Mouse (Mus musculus) forebrain, postnatal 0 days (tissue): ENCODE measurements around the gene Xpo4. TPM values are rescaled to one million over a fixed set of nuclear protein-coding genes. Genes with fewer than 3 reads are reported as not detected.

Source experiments
- ATAC-seq: fragments of 200-750 bp; cut with Nextera tagmentation; 2 replicates; pipeline ENCODE4 v1.8.0; 2017; ENCODE audit warnings: mild to moderate bottlenecking, moderate library complexity
- DNase-seq: peaks from one replicate; pipeline ENCODE4 v3.0.0-alpha.2; 2015
- H3K27ac ChIP-seq: fragments of 300-500 bp; sonication (generic); 2 replicates; pipeline ENCODE4 v1.5.1; 2014; ENCODE audit warnings: low read depth, mild to moderate bottlenecking, antibody characterized with exemption, low read length, moderate library complexity, mixed read lengths
- H3K27me3 ChIP-seq: fragments of 300-500 bp; sonication (generic); 2 replicates; pipeline ENCODE4 v1.6.1; 2014; ENCODE audit warnings: mild to moderate bottlenecking, low read length, mixed read lengths; ENCODE audit not compliant: insufficient read depth
- H3K36me3 ChIP-seq: fragments of 300-500 bp; sonication (generic); 2 replicates; pipeline ENCODE4 v1.6.1; 2014; ENCODE audit warnings: mild to moderate bottlenecking, moderate library complexity; ENCODE audit not compliant: insufficient read depth
- H3K4me1 ChIP-seq: fragments of 300-500 bp; sonication (generic); 2 replicates; pipeline ENCODE4 v1.6.1; 2014; ENCODE audit warnings: antibody characterized with exemption; ENCODE audit not compliant: insufficient read depth
- H3K4me2 ChIP-seq: fragments of 300-500 bp; sonication (generic); 2 replicates; pipeline ENCODE4 v1.6.1; 2014; ENCODE audit warnings: low read depth, mild to moderate bottlenecking, moderate library complexity
- H3K4me3 ChIP-seq: fragments of 300-500 bp; sonication (generic); 2 replicates; pipeline ENCODE4 v1.5.1; 2014; ENCODE audit warnings: low read depth, low read length, mixed read lengths
- H3K9ac ChIP-seq: fragments of 300-500 bp; sonication (generic); 2 replicates; pipeline ENCODE4 v1.6.1; 2014; ENCODE audit warnings: mild to moderate bottlenecking
- H3K9me3 ChIP-seq: fragments of 300-500 bp; sonication (generic); 2 replicates; pipeline ENCODE4 v1.6.1; 2016; ENCODE audit warnings: low read length
- CTCF ChIP-seq: sonication (generic); IDR thresholded peaks from 2 replicates; pipeline ENCODE4 v1.5.1; 2016; ENCODE audit warnings: antibody characterized with exemption, control low read depth, low read depth
- WGBS: fragments of 180-500 bp; shearing (Covaris S2); extraction: QIAGEN DNeasy Blood & Tissue Kit; methylation state at CpG from one replicate; pipeline ENCODE4 v1.1.7; 2014; 5-methylcytosine and 5-hydroxymethylcytosine counted together
- polyA plus RNA-seq: library from polyadenylated mRNA; unstranded; fragments of >200 nt; fragmentation: Nextera tagmentation; extraction: Ambion mirVana; gene quantifications from 2 replicates; pipeline ENCODE4 v1.2.1, GENCODE M21; 2015
- total RNA-seq: library from RNA; depleted of rRNA; stranded (reverse); fragments of >200 nt; gene quantifications from 2 replicates; pipeline ENCODE4 v1.2.3, GENCODE M21; 2014

The Xpo4 gene
- total and polyA plus RNA-seq, 2 experiments from 2014 or later, result 8.5 to 18.9 TPM

- 90% methylated on average over 4 of the region's 4 CpGs for WGBS
- no peak overlapping the region for H3K9ac ChIP-seq
- no peak for TF ChIP-seq CTCF
- no peaks in the 10 kb centered on the region for H3K36me3 ChIP-seq
- H3K4me1 ChIP-seq, result peaks cover 18% of the 10 kb centered on the region
- no peak overlapping the region for H3K4me3 ChIP-seq
- no peak overlapping the region for H3K27ac ChIP-seq
- H3K4me2 ChIP-seq, result no peak overlapping the region
- ATAC-seq (no peak), DNase-seq (no peak)
- no peaks in the 10 kb centered on the region for H3K9me3 ChIP-seq
- H3K27me3 ChIP-seq, result no peaks in the 10 kb centered on the region
Measured at GRCm38 (mm10) chr14:57705759-57706158, 40.5 kb upstream of the Xpo4 start.

- H3K36me3 ChIP-seq, result 0 out of 2 replicates have a peak, but pooled peaks cover 3% of the 10 kb centered on the region
- peaks cover 18% of the 10 kb centered on the region for H3K4me1 ChIP-seq
- H3K9me3 ChIP-seq, result no peaks in the 10 kb centered on the region
- WGBS, result 78% methylated on average over 4 of the region's 4 CpGs
- no peak overlapping the region for H3K27ac ChIP-seq
- H3K27me3 ChIP-seq, result no peaks in the 10 kb centered on the region
- no peak for ATAC-seq
- no peak for TF ChIP-seq CTCF
- no peak for DNase-seq
- H3K9ac ChIP-seq, result no peak overlapping the region
- H3K4me3 ChIP-seq, result no peak overlapping the region
- H3K4me2 ChIP-seq, result no peak overlapping the region
Measured at GRCm38 (mm10) chr14:57705075-57705474, 39.8 kb upstream of the Xpo4 start.

GRCm38 (mm10) chr14:57701915-57702477 is 36.8 kb upstream of the Xpo4 start:
- no peak overlapping the region for H3K4me3 ChIP-seq
- no peak overlapping the region for H3K9ac ChIP-seq
- H3K9me3 ChIP-seq, result no peaks in the 10 kb centered on the region
- ATAC-seq (peak; percentile 77), DNase-seq (peak; percentile 45)
- 24% methylated on average over 12 of the region's 12 CpGs for WGBS
- no peak overlapping the region for H3K4me2 ChIP-seq
- no peaks in the 10 kb centered on the region for H3K27me3 ChIP-seq
- TF ChIP-seq CTCF, result no peak
- H3K4me1 ChIP-seq, result peaks cover 5% of the 10 kb centered on the region
- peak overlapping the region; percentile 47 for H3K27ac ChIP-seq
- peaks cover 13% of the 10 kb centered on the region; the same call in 1 of the 2 replicates for H3K36me3 ChIP-seq

GRCm38 (mm10) chr14:57699461-57699970 is 34.3 kb upstream of the Xpo4 start:
- no peaks in the 10 kb centered on the region for H3K27me3 ChIP-seq
- no peak overlapping the region for H3K4me3 ChIP-seq
- no peak for ATAC-seq
- no peak for TF ChIP-seq CTCF
- H3K36me3 ChIP-seq, result peaks cover 19% of the 10 kb centered on the region
- no peaks in the 10 kb centered on the region for H3K4me1 ChIP-seq
- no peak overlapping the region for H3K9ac ChIP-seq
- DNase-seq, result no peak
- H3K4me2 ChIP-seq, result no peak overlapping the region
- H3K27ac ChIP-seq, result no peak overlapping the region
- WGBS, result 98% methylated on average over 33 of the region's 33 CpGs
- H3K9me3 ChIP-seq, result no peaks in the 10 kb centered on the region

GRCm38 (mm10) chr14:57699016-57699415 is 33.8 kb upstream of the Xpo4 start:
- 91% methylated on average over 10 of the region's 10 CpGs for WGBS
- no peak for ATAC-seq
- no peak overlapping the region for H3K9ac ChIP-seq
- H3K4me1 ChIP-seq, result no peaks in the 10 kb centered on the region
- H3K27me3 ChIP-seq, result no peaks in the 10 kb centered on the region
- H3K4me2 ChIP-seq, result no peak overlapping the region
- H3K9me3 ChIP-seq, result no peaks in the 10 kb centered on the region
- H3K36me3 ChIP-seq, result peaks cover 19% of the 10 kb centered on the region
- no peak overlapping the region for H3K4me3 ChIP-seq
- TF ChIP-seq CTCF, result no peak
- H3K27ac ChIP-seq, result no peak overlapping the region
- DNase-seq, result no peak

GRCm38 (mm10) chr14:57696066-57696465 is 30.8 kb upstream of the Xpo4 start:
- ATAC-seq (no peak), DNase-seq (no peak)
- whole genome bisulfite sequencing, result 94% methylated on average over 15 of the region's 15 CpGs
- no peak for TF ChIP-seq CTCF
- no peak overlapping the region for H3K4me3 ChIP-seq
- H3K27ac ChIP-seq, result no peak overlapping the region
- no peaks in the 10 kb centered on the region for H3K27me3 ChIP-seq
- peaks cover 19% of the 10 kb centered on the region for H3K36me3 ChIP-seq
- H3K4me1 ChIP-seq, result no peaks in the 10 kb centered on the region
- no peaks in the 10 kb centered on the region for H3K9me3 ChIP-seq
- H3K9ac ChIP-seq, result no peak overlapping the region
- no peak overlapping the region for H3K4me2 ChIP-seq

- WGBS, result 87% methylated on average over 8 of the region's 8 CpGs
- DNase-seq (peak; percentile 34), ATAC-seq (no peak)
- peak; percentile 73 for TF ChIP-seq CTCF
- H3K9me3 ChIP-seq, result no peaks in the 10 kb centered on the region
- H3K4me1 ChIP-seq, result no peaks in the 10 kb centered on the region
- H3K27ac ChIP-seq, result no peak overlapping the region
- H3K4me2 ChIP-seq, result no peak overlapping the region
- no peaks in the 10 kb centered on the region for H3K27me3 ChIP-seq
- no peak overlapping the region for H3K4me3 ChIP-seq
- no peak overlapping the region for H3K9ac ChIP-seq
- peaks cover 19% of the 10 kb centered on the region for H3K36me3 ChIP-seq
Measured at GRCm38 (mm10) chr14:57695550-57695949, 30.3 kb upstream of the Xpo4 start.
